Mouse (Mus musculus) ES-E14 (cell line): ENCODE results near the gene Il18rap.

Source experiments
- HCFC1 ChIP-seq: IDR thresholded peaks from 2 replicates; pipeline ENCODE4 v1.6.1; 2012; ENCODE audit warnings: low read length, inconsistent platforms, borderline replicate concordance; ENCODE audit not compliant: insufficient read depth
- ZC3H11A ChIP-seq: IDR thresholded peaks from 2 replicates; pipeline ENCODE4 v1.6.1; 2012; ENCODE audit warnings: low read depth, mild to moderate bottlenecking, inconsistent platforms, low read length, borderline replicate concordance

DNA sequence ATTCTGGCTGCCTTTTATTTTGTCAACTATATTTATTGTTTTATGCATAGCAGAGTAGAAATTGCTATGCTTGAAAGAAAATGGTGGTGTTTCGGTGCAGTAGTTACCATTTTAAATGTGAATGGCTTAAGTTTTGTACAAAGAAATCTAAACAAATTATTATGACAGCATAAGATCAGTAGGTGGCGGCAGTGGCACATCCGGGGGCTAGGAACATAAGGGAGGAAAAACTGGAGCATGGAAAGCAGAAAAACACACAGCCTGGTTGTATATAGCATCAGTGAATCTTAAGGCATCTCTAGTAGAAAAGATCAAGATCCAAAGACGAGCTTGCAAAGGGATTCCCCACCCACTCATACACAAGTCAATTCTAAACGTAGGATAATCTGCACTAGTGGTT is 22.4 kb downstream of the Il18rap start:
- TF ChIP-seq ZC3H11A = no peak
- no peak for TF ChIP-seq HCFC1
